Mouse (Mus musculus): Measurements from ENCODE around the gene Npepps. TPM values are rescaled to one million over a fixed set of nuclear protein-coding genes. Genes with fewer than 3 reads are reported as not detected.
A peak's percentile ranks its signal among the peaks of the same experiment; 100 is the strongest.
"Not testable (repeated sequence)": the region's sequence is repeated elsewhere in the genome, so short reads cannot be mapped to it uniquely, and the experiment has no call there.

Npepps gene
- total RNA-seq, 2 experiments from 2014 or later = 72.7 to 88.5 TPM

DNA sequence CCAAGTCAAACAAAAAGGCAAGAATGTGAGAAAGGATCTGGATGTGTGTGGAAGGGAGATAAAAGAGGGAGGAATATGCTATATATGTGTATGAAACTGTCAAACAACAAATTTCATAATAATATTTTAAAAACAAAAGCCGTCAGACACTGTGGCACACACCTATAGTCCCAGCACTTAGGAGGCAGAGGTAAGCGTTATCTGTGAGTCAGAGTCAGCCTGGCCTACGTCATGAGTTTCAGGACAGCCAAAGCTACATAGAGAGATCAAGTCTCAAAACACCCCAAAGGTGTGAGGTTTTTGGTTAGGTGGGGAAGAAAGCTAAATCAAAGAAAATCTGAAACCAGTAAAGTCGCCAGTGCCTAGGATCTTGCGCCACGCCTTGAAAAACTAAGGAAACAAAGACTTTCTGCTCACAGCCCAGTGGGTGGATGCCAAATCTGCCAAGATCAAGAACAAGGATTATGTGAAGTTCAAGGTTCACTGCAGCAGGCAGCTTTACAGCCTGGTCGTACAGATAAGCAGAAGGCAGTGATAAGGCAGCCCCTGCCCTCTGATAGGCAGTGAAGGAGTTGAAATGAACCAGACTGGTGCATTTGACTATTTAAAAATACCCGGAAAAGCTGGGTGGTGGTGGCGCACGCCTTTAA, 33.8 kb downstream of the Npepps start:
- peak in 1 of 2 experiments; percentile 16 for DNase-seq (ENCODE audit: low spot score in 2 of 2)

DNA sequence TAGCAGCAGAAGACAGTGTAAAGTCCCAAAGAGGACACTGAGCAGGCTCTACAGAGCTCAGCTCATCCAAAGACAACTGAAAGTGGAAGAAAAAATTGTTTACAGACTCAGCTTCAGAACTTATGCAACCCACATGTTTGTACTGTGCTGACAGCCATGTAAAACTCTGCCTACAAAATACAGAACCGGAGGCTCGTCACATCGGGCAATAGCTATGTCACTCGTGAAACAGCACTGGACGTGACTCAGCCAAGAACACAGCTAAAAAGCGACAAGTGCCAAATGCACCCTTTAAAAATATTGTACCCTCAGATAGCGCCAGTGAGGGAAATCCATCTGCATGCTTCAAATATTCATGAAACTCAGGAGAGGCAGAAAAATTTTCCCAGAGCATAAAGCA, 39.1 kb downstream of the Npepps start:
- no peak for DNase-seq (ENCODE audit: low spot score in 2 of 2)

DNA sequence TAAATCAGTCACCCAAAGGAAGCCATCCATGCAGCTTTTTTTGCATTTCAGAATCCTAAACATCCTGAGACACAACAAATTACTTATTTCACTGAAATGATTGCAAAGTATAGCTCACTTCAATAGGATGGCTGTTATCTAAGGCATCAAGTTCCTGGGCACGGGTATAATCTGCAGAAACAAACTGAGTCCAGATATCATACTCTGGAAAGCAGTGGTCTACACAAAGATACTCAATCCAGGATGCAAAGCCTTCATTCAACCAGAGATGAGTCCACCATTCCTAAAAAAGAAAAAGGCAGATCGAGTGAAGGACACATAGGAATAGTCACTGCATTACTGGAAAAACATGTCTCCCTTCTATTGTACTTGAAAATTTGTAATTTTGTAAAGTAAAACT, 42.5 kb downstream of the Npepps start:
- DNase-seq (ENCODE audit: low spot score in 2 of 2) = no peak

DNA sequence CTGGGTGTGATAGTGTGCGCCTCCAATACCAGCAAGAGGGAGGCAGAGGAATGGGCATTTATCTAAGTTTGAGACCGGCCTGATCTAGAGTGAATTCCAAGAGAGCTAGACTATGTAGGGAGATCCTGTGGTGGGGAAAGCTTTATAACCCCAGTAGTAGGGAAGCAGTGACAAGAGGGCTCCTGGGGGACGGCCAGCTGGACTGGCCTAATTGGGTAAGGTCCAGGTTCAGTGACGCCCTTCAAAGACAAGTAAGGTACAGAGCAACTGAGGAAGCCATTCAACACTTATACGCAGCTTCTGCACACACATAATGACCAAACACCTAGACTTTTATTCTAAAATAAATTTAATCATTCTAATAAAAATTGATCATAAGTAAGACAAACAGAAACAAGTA, 48.0 kb downstream of the Npepps start:
- DNase-seq (ENCODE audit: low spot score in 2 of 2) = no peak

DNA sequence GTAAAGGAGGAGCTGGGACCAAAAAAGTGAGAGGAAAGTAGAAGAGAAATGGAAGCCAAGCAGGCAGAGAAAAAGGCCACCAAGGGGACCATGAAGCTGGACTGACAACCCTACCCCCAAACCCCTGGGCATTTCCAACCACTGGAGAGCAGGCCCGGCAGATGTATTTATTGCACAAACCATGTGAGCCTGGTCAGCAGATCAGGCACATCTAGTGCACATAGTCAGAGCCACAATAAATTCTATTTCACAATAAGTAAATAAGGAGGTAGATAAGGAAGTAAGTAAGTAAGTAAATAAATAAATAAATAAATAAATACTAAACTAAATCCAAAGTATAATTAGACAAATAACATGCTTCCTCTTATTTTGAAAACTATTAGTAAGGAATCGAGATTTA, 51.0 kb downstream of the Npepps start:
- no peak for DNase-seq (ENCODE audit: low spot score in 2 of 2)

DNA sequence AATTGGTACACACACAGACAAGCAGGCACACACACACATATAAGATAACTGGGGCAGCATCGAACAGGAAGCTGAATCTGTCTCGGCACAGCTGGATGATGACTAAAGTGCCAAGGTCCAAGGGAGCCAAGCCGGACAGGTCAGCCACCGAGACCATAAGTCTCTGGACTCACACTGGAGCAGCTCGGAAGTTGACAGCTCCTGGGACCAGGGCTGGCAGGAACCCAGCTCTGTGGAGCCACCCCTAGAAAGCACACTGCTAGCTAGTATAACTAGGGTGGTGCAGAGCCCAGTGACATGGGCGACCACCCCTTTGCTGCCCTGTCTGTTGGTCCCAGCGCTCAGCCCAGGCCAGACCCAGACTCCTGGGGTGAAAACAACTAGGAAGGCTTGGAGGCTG, 51.5 kb downstream of the Npepps start:
- no peak for DNase-seq (ENCODE audit: low spot score in 2 of 2)

DNA sequence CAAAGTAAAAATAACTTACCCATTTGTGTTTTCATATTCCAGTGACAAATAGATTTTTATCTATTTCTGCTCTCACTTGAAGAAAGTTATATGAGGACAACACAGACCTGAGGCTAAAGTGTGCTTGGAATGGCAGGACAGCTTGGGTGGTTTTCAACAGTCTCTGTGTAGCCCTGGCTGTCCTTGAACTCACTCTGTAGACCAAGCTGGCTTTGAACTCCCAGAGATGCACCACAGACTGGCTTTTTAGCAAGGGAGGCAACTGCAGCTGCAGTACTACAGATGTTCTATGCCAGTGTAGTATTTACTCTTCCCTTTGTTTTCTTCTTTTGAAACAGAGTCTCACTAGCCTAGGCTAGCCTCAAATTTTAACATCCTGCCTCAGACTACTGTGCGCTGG, 54.3 kb downstream of the Npepps start:
- no peak for DNase-seq (ENCODE audit: low spot score in 2 of 2)

DNA sequence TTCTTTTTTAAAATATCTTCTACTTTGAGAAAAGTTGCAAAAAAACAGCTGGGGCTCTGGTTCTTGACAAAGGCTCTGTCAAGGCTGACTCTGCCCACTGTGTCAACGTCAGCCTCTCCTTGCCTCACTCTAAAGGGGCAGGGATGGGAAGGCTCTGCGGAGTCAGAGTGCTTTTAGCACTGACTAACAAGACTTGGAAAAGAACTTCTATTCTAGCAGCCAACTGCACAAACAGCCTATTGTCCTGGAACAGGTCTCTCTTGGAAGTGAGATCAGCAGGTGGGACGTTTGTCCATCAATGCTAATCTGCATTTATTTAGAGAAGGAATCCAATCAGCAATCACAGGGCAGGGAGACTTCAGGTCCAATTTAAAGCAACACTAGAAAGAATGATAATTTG, 57.0 kb downstream of the Npepps start:
- no peak for DNase-seq (ENCODE audit: low spot score in 2 of 2)

DNA sequence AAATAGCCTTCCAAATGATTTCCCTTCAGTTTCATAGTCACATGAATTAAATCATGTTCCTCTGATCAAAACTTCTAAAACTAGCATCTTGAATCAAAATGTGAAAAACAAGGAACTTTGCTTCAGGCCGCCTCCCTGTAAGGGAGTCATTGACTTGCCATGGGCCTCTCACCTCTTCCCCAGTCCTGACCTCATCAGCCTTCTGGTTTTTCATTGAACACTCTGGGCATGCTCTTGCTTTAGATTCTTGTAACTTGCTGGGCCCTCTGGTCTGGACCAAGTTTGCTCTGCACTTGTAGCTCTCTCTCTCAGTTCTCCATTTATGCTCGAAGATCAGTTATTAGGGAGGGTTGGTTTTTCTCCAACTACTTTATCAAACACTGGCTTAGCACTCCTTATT, 58.8 kb downstream of the Npepps start:
- no peak for DNase-seq (ENCODE audit: low spot score in 2 of 2)

DNA sequence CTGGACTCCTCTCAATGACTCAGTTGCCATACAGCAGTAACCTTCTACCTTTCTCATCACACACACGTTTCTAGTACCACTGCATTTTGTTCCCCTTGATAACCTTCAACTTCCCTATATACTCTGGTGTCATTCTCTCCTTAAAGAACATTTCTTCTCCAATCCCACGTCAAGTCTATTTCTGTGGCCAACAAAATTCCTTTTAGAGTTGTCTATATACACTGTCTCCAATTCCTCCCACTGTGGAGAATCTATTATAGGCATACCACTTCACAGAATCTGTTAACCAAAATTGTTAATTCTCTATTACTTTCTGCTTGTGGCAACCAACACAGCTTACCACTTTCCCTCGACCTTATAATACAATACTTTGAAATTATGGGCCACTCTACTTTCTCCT, 60.2 kb downstream of the Npepps start:
- DNase-seq (ENCODE audit: low spot score in 2 of 2) = no peak

DNA sequence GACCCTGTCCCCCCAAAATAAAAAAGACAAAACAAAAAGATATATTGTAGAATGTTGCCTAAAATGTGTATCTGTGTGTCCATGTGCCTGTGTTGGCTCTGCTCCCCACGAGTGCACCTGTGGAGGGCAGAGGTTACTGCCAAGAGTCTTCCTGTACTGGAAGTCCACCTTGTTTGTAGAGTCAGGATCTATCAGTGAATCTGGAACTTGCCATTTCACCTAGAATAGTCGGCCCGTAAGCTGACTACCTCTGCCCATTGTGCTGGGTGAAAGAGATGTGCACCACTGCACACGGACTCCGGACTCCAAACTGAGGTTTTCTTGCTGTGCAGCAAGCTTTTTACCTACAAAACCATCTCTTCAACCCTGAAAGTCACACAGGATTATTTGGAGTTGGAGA, 66.0 kb downstream of the Npepps start:
- DNase-seq (ENCODE audit: low spot score in 2 of 2) = no peak

DNA sequence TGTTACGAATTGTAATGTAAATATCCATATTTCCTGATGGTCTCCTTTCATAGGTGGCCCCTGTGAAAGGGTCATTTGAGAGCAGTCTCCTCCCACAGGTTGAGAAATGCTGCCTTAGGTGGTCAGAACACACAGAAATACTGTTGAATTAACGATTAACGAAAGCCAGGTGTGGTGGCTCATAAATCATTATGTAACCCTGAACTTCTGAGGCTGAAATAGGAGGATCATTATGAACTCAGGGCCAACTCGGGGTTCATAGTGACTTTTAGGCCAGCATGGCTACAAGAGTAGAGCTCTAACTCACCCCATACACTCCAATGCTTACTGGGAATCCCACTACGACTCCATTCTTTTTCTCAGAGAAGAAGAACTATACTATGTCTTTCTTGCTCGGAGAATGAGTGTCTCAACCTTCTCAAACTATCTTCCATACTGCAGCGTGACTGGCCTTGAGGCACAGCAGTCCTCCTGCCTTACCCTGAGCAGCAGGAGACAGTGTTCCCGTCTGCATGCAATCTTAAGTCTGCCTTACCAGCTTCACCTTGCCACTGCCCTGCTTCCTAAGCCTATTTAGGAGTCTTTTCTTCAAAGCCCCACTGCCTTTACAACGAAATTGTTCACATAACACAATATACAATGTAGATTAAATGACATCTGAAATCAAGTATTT, 69.6 kb downstream of the Npepps start:
- no peak for DNase-seq (ENCODE audit: low spot score in 2 of 2)

DNA sequence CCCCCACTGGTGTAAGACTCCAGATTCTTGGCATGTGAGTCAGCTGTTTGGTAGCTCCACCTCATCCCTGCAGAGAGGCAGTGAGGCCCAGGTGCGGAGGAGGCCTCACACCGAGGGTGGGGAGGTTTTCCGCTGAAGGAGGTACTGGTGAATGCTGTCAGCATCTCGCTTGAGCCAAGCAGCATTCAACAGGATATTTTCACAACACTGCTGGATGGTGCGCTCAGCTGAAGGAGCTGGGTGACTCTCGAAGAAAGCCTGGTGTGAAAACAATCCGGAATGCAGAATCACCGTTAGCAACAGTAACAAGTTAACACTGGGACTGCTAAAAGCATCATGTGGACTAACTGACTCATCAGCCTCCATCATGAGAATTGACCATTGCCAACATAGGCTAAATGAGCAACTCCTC, 73.4 kb downstream of the Npepps start:
- no peak for DNase-seq (ENCODE audit: low spot score in 2 of 2)

DNA sequence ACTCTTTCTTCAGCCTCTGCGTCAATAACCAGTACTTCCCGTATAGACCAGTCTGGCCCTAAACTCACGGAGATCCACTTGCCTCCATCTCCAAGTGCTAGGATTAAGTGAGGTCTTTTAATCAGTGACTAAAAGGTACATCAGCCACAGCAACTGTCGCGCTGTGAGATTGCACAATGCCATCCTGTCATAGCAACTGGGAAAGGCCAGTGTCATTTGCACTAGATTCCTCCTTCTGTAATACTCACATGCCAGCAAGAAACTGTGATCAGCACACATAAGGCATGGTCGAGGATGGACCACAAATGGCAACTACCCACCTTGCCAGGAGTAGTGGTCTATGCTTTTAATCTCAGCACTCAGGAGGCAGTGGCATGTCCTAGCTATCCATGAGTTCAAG, 80.9 kb downstream of the Npepps start:
- no peak for DNase-seq (ENCODE audit: low spot score in 2 of 2)

DNA sequence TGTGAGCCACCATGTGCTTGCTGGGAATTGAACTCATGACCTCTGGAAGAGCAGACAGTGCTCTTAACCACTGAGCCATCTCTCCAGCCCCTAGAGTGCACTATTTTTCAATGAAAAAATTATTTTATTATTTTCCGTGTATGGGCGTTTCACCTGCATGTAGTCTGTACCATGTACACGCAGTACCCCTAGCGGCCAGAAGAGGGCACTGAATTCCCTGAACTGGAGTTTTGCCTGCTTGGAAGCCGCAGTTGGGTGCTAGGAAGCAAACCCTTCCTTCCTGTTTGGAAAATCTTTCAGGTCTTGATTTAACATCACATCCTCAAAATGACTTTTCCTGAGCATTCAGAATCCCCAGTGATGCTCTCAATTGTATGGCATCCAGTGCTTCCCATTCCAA, 81.8 kb downstream of the Npepps start:
- peak; percentile 45 to 56 for DNase-seq (ENCODE audit: low spot score in 2 of 2)

DNA sequence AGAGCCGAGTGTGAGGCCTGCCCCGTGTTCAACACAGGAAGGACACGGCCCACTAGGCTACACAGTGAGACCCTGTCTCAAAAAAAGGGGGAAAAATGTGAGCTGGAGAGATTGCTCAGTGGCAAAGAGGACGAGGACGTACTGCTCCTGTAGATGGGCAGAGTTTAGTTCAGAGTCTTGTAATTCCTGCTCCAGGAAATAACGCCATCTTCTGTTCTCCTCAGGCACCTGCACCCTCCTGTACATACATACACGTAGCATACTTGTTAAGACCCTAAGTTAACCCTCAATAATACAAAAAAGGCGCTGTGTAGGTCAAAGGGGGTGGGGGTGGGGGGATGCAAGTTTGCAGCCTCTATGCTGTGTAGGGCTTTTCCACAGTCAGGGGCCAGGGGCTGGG, 83.4 kb downstream of the Npepps start:
- no peak for DNase-seq (ENCODE audit: low spot score in 2 of 2)

DNA sequence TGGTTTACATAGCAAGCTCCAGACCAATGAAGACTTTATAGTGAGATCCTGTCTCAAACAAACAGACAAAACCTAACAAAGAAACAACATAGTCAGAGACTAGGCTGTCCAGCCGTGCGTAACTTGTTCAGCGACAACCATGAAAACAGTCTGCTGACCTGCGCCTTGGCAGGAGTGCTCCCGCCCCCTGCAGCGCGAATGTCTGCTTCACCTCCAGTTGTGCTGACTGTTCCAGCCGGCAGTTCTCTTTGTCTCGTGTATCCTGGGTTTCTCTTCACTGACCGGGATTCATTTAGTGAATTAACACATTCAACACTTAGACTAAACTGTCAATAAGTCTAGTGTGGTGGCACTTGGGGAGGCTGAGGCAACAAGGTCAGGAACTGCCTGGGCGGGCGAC, 83.9 kb downstream of the Npepps start:
- DNase-seq (ENCODE audit: low spot score in 2 of 2) = no peak

DNA sequence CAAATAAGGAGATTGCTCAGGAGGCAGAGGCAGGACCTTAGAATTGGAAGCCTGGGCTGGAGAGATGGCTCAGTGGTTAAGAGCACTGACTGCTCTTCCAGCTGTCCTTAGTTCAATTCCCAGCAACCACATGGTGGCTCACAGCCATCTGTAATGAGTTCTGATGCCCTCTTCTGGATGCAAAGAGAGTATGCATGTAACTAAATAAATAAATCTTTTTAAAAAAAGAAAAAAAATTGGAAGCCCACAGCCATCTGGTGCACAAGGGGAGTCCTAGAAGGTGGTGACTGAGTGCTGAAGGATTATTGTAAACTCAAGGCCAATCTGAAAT, 87.9 kb downstream of the Npepps start:
- no peak for DNase-seq (ENCODE audit: low spot score in 2 of 2)

DNA sequence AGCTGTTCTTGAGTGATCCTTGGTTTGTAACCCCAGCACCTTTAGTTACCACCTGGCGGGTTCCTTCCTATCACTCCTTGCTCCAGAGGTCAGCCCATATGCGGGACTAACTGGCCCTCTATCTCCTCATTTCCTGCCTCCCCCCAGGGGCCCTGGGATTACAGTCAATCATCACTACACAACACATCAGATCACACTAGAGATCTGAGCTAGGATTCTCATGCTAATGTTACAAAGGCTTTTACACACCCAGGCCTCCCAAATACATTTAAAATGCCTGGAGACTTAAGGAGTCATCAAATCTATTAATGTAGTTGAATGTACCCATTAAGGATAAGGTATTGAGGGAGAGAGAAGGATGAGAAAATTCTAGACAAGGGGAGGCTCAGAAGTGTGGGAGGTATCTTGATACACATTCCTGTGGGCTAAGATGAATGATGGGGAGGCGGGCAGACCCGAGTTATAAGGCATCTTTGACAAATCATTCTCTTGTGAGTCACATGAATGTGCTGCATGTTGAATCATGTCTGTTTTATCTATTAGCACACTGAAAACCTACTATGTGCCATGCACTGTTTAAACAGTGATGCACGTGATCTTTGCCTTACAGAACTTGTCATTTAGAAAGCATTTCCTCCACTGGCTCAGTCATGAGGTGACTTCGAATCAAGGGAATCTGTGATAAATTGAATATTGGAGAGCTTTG, 88.4 kb downstream of the Npepps start:
- DNase-seq (ENCODE audit: low spot score in 2 of 2) = no peak

DNA sequence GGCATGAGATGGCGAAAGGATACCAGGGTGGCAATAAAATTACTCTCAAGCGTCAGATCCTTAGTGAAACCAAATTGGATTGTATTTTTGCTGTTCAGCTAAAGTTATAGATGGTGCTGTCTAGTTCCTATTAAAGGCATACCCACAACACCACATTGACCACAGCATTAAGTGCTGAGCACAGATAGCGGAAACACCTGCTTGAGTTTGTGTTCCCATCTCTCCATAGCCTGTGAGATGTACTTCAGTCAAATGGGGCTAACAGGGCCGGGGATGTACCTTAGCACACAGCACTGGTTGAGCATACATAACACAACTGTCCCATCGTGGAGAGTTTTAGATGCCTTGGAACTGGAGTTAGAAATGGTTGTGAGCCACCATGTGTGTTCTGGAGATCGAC, 89.4 kb downstream of the Npepps start:
- DNase-seq (ENCODE audit: low spot score in 2 of 2) = no peak

DNA sequence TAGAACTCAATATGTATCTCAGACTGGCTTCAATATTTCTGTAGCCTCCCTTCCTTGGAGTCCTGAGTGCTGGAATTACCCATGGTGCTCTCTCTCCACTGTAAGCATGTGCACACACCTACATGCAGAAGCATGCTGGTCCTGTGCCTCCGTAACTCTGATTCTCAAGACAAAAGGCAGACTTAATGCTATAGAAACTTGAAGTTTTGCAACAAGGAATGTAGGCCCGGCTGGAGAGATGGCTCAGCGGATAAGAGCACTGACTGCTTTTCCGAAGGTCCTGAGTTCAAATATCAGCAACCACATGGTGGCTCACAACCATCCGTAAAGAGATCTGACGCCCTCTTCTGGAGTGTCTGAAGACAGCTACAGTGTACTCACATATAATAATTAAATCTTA, 90.8 kb downstream of the Npepps start:
- not testable (repeated sequence) for DNase-seq (ENCODE audit: low spot score in 2 of 2)

DNA sequence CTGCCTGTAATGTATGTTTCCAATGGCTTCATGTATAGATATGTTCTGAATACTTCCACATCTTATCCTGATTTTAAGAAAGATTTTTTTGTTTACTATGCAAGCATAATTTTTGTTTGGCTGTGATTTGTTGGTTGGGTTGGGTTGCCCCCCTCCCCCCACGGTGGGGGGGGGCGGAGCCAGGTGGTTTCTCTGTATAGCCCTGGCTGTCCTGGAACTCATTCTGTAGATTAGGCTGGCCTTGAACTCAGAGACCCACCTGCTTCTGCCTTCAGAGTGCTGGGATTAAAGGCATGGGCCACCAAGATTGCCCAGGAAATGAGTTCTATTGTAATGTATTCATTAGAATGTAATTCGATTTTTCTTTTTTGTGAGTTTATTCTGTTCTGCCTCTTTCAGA, 91.2 kb downstream of the Npepps start:
- no peak for DNase-seq (ENCODE audit: low spot score in 2 of 2)

DNA sequence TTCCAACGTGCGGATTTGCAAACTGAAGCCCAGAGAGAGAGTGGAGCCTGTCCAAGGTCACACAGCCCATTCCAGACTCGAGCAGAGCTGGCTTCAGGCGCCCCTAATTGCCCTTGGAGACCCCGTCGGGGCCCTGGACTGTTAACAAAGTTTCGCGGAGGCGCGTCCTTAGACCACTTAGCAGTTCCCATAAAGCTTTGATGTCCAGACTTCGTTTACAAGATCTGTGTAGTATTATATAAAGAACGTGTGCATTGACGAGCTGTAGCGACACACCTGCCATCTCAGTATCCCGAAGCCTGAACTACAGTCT, 91.8 kb downstream of the Npepps start:
- DNase-seq (ENCODE audit: low spot score in 2 of 2) = no peak

All from adrenal gland, adult 18-20 months (tissue).